Mouse (Mus musculus) lung, embryonic 14.5 days (tissue): ENCODE results near the gene Dgkg. TPM values are rescaled to one million over a fixed set of nuclear protein-coding genes. Genes with fewer than 3 reads are reported as not detected.

Experiments
- ATAC-seq: fragments of 200-750 bp; cut with Nextera tagmentation; 2 replicates; pipeline ENCODE4 v1.8.0; 2017; ENCODE audit warnings: mild to moderate bottlenecking, moderate TSS enrichment, moderate library complexity; ENCODE audit not compliant: insufficient read depth
- DNase-seq: peaks from one replicate; pipeline ENCODE4 v3.0.0-alpha.2; 2015
- H3K27ac ChIP-seq: fragments of 300-500 bp; sonication (generic); 2 replicates; pipeline ENCODE4 v1.5.1; 2014; ENCODE audit warnings: low read depth, mild to moderate bottlenecking, moderate library complexity
- H3K27me3 ChIP-seq: fragments of 300-500 bp; sonication (generic); 2 replicates; pipeline ENCODE4 v1.6.1; 2014; ENCODE audit warnings: low read length, control low read depth; ENCODE audit not compliant: insufficient read depth
- H3K36me3 ChIP-seq: fragments of 300-500 bp; sonication (generic); 2 replicates; pipeline ENCODE4 v1.6.1; 2014; ENCODE audit warnings: control low read depth; ENCODE audit not compliant: insufficient read depth
- H3K4me1 ChIP-seq: fragments of 300-500 bp; sonication (generic); 2 replicates; pipeline ENCODE4 v1.6.1; 2014; ENCODE audit warnings: antibody characterized with exemption, control low read depth; ENCODE audit not compliant: insufficient read depth
- H3K4me2 ChIP-seq: fragments of 300-500 bp; sonication (generic); 2 replicates; pipeline ENCODE4 v1.6.1; 2014; ENCODE audit warnings: mild to moderate bottlenecking
- H3K4me3 ChIP-seq: fragments of 300-500 bp; sonication (generic); 2 replicates; pipeline ENCODE4 v1.5.1; 2014; ENCODE audit warnings: low read depth, low read length
- H3K9ac ChIP-seq: fragments of 300-500 bp; sonication (generic); 2 replicates; pipeline ENCODE4 v1.6.1; 2014
- H3K9me3 ChIP-seq: fragments of 300-500 bp; sonication (generic); 2 replicates; pipeline ENCODE4 v1.6.1; 2016; ENCODE audit warnings: low read depth, low read length, control low read depth
- CTCF ChIP-seq: IDR thresholded peaks from 2 replicates; pipeline ENCODE4 v1.5.1; 2016; ENCODE audit warnings: antibody characterized with exemption, low read depth
- WGBS: fragments of 180-500 bp; shearing (Covaris S2); extraction: QIAGEN DNeasy Blood & Tissue Kit; methylation state at CpG from one replicate; pipeline ENCODE4 v1.1.7; 2014; 5-methylcytosine and 5-hydroxymethylcytosine counted together
- polyA plus RNA-seq: library from polyadenylated mRNA; unstranded; fragments of >200 nt; fragmentation: Nextera tagmentation; extraction: Ambion mirVana; gene quantifications from 2 replicates; pipeline ENCODE4 v1.2.1, GENCODE M21; 2014

Gene Dgkg
- polyA plus RNA-seq, 1 experiment from 2014 or later = 0.49 TPM

GRCm38 (mm10) chr16:22510861-22511637 lies 146.0 kb downstream of the Dgkg start:
- H3K9ac ChIP-seq = no peak overlapping the region
- no peaks in the 10 kb centered on the region for H3K9me3 ChIP-seq
- no peak overlapping the region for H3K4me3 ChIP-seq
- ATAC-seq (no peak), DNase-seq (no peak)
- H3K36me3 ChIP-seq = no peaks in the 10 kb centered on the region
- H3K27ac ChIP-seq = no peak overlapping the region; the same call in 1 of the 2 replicates
- H3K4me1 ChIP-seq = peaks cover 13% of the 10 kb centered on the region; the same call in 1 of the 2 replicates
- H3K4me2 ChIP-seq = no peak overlapping the region
- 39% methylated on average over 9 of the region's 9 CpGs for WGBS
- no peak for TF ChIP-seq CTCF
- no peaks in the 10 kb centered on the region for H3K27me3 ChIP-seq

GRCm38 (mm10) chr16:22508936-22509563 lies 148.0 kb downstream of the Dgkg start:
- DNase-seq = no peak
- WGBS = 48% methylated on average over 5 of the region's 5 CpGs
- no peak overlapping the region for H3K4me3 ChIP-seq
- no peak for ATAC-seq
- peaks cover 20% of the 10 kb centered on the region for H3K4me1 ChIP-seq
- no peaks in the 10 kb centered on the region for H3K27me3 ChIP-seq
- no peaks in the 10 kb centered on the region for H3K36me3 ChIP-seq
- no peak overlapping the region for H3K4me2 ChIP-seq
- H3K9me3 ChIP-seq = no peaks in the 10 kb centered on the region
- H3K9ac ChIP-seq = no peak overlapping the region
- no peak for TF ChIP-seq CTCF
- H3K27ac ChIP-seq = peak overlapping the region; percentile 36; the same call in 1 of the 2 replicates

- Histone ChIP-seq H3K4me2 (no peak overlapping the region), H3K4me3 (no peak overlapping the region), H3K27ac (peak overlapping the region; percentile 73; the same call in 1 of the 2 replicates), H3K27me3 (no peaks in the 10 kb centered on the region), H3K36me3 (no peaks in the 10 kb centered on the region), H3K9me3 (no peaks in the 10 kb centered on the region), H3K4me1 (peaks cover 24% of the 10 kb centered on the region), H3K9ac (no peak overlapping the region)
- ATAC-seq (no peak), DNase-seq (no peak)
- no peak for TF ChIP-seq CTCF
- WGBS = 63% methylated on average over 6 of the region's 6 CpGs
Measured at GRCm38 (mm10) chr16:22505656-22506055, 151.4 kb downstream of the Dgkg start.

- Histone ChIP-seq H3K4me1 (peaks cover 23% of the 10 kb centered on the region), H3K27me3 (no peaks in the 10 kb centered on the region), H3K9ac (no peak overlapping the region), H3K4me2 (no peak overlapping the region), H3K36me3 (no peaks in the 10 kb centered on the region), H3K4me3 (no peak overlapping the region), H3K9me3 (no peaks in the 10 kb centered on the region), H3K27ac (peak overlapping the region; percentile 73)
- ATAC-seq (peak; percentile 88), DNase-seq (peak; percentile 80)
- TF ChIP-seq CTCF = no peak
- whole genome bisulfite sequencing = 22% methylated on average over 8 of the region's 8 CpGs
Measured at GRCm38 (mm10) chr16:22504851-22505250, 152.2 kb downstream of the Dgkg start.

GRCm38 (mm10) chr16:22504049-22504448 lies 153.0 kb downstream of the Dgkg start:
- Histone ChIP-seq H3K9me3 (no peaks in the 10 kb centered on the region), H3K4me1 (peaks cover 18% of the 10 kb centered on the region), H3K36me3 (no peaks in the 10 kb centered on the region), H3K9ac (no peak overlapping the region), H3K27ac (peak overlapping the region; percentile 73), H3K4me3 (no peak overlapping the region), H3K4me2 (no peak overlapping the region), H3K27me3 (no peaks in the 10 kb centered on the region)
- no peak for TF ChIP-seq CTCF
- WGBS = 44% methylated on average over 5 of the region's 5 CpGs
- ATAC-seq (no peak), DNase-seq (peak; percentile 56)

GRCm38 (mm10) chr16:22503467-22503866 lies 153.6 kb downstream of the Dgkg start:
- ATAC-seq (no peak), DNase-seq (no peak)
- Histone ChIP-seq H3K27ac (no peak overlapping the region), H3K4me1 (peaks cover 17% of the 10 kb centered on the region; the same call in 1 of the 2 replicates), H3K9ac (no peak overlapping the region), H3K36me3 (no peaks in the 10 kb centered on the region), H3K4me2 (no peak overlapping the region), H3K9me3 (no peaks in the 10 kb centered on the region), H3K27me3 (no peaks in the 10 kb centered on the region), H3K4me3 (no peak overlapping the region)
- 28% methylated on average over 4 of the region's 4 CpGs for WGBS
- TF ChIP-seq CTCF = no peak

- H3K36me3 ChIP-seq = no peaks in the 10 kb centered on the region
- no peak overlapping the region for H3K27ac ChIP-seq
- H3K4me3 ChIP-seq = no peak overlapping the region
- H3K9ac ChIP-seq = no peak overlapping the region
- no peaks in the 10 kb centered on the region for H3K27me3 ChIP-seq
- ATAC-seq (no peak), DNase-seq (no peak)
- H3K4me2 ChIP-seq = no peak overlapping the region
- H3K9me3 ChIP-seq = no peaks in the 10 kb centered on the region
- 77% methylated on average over 6 of the region's 6 CpGs for WGBS
- H3K4me1 ChIP-seq = peaks cover 22% of the 10 kb centered on the region; the same call in 1 of the 2 replicates
- TF ChIP-seq CTCF = no peak
Measured at GRCm38 (mm10) chr16:22501855-22502254, 155.2 kb downstream of the Dgkg start.
